Mouse (Mus musculus) right cerebral cortex, adult 18-20 months (tissue): ENCODE results near the gene Dlg2.
A peak's percentile ranks its signal among the peaks of the same experiment; 100 is the strongest.

ENCODE experiments used
- DNase-seq: peaks from one replicate; pipeline ENCODE4 v3.0.0; 2022; ENCODE audit warnings: mixed read lengths

Gene Dlg2

GRCm38 (mm10) chr7:91790949-91791564 lies 1314.6 kb downstream of the Dlg2 start:
- DNase-seq = no peak

- DNase-seq = no peak
These were observed 1330.2 kb downstream of the Dlg2 start for GRCm38 (mm10) chr7:91806632-91807031.

GRCm38 (mm10) chr7:91810774-91811173 lies 1334.3 kb downstream of the Dlg2 start:
- DNase-seq = no peak

GRCm38 (mm10) chr7:91818004-91818403 lies 1341.5 kb downstream of the Dlg2 start:
- DNase-seq = no peak

GRCm38 (mm10) chr7:91832207-91832606 lies 1355.7 kb downstream of the Dlg2 start:
- no peak for DNase-seq

- DNase-seq = no peak
These were observed 1369.3 kb downstream of the Dlg2 start for GRCm38 (mm10) chr7:91845723-91846122.

GRCm38 (mm10) chr7:91849364-91849763 lies 1372.9 kb downstream of the Dlg2 start:
- no peak for DNase-seq

GRCm38 (mm10) chr7:91853653-91854052 lies 1377.2 kb downstream of the Dlg2 start:
- DNase-seq = no peak

- no peak for DNase-seq
These were observed 1380.5 kb downstream of the Dlg2 start for GRCm38 (mm10) chr7:91856931-91857330.

- no peak for DNase-seq
These were observed 1386.5 kb downstream of the Dlg2 start for GRCm38 (mm10) chr7:91862806-91863531.

GRCm38 (mm10) chr7:91868919-91869318 lies 1392.4 kb downstream of the Dlg2 start:
- no peak for DNase-seq

- no peak for DNase-seq
These were observed 1400.4 kb downstream of the Dlg2 start for GRCm38 (mm10) chr7:91876831-91877230.

- DNase-seq = no peak
These were observed 1401.3 kb downstream of the Dlg2 start for GRCm38 (mm10) chr7:91877804-91878203.

GRCm38 (mm10) chr7:91886336-91886735 lies 1409.9 kb downstream of the Dlg2 start:
- no peak for DNase-seq

- peak; percentile 58 for DNase-seq
These were observed 1417.5 kb downstream of the Dlg2 start for GRCm38 (mm10) chr7:91893991-91894390.

GRCm38 (mm10) chr7:91896935-91897334 lies 1420.5 kb downstream of the Dlg2 start:
- DNase-seq = no peak

- DNase-seq = no peak
These were observed 1421.0 kb downstream of the Dlg2 start for GRCm38 (mm10) chr7:91897509-91897908.

- DNase-seq = no peak
These were observed 1426.0 kb downstream of the Dlg2 start for GRCm38 (mm10) chr7:91902503-91902902.

- DNase-seq = no peak
These were observed 1440.3 kb downstream of the Dlg2 start for GRCm38 (mm10) chr7:91916809-91917208.

- no peak for DNase-seq
These were observed 1442.6 kb downstream of the Dlg2 start for GRCm38 (mm10) chr7:91919099-91919498.

GRCm38 (mm10) chr7:91919738-91920137 lies 1443.3 kb downstream of the Dlg2 start:
- DNase-seq = no peak

- peak; percentile 85 for DNase-seq
These were observed 1458.6 kb downstream of the Dlg2 start for GRCm38 (mm10) chr7:91934881-91935597.

GRCm38 (mm10) chr7:91936193-91936592 lies 1459.7 kb downstream of the Dlg2 start:
- DNase-seq = no peak

- no peak for DNase-seq
These were observed 1466.8 kb downstream of the Dlg2 start for GRCm38 (mm10) chr7:91943224-91943623.
